Mouse (Mus musculus): ENCODE data around the gene Neurl1a.

Gene Neurl1a

DNA sequence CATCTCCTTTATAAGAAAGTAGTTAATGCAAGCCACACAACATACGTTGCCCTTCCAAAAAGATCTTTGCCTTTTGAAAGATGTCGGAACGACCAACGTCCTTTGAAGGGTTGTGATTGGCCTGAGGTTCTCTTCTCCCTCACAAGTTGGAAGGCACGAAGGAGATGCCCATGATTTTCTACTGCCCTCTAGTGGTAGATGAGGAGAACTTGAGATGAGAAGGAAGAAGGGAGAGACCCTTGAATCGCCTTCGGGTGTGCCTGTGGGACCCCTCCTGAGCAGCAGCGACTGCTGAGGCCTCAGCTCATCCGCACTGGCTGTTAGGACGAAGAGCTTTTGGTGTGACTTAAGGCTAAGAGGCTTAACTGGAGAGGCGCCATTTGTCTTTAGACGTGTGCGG lies 10.4 kb upstream of the Neurl1a start:
- no peak for DNase-seq (ENCODE audit: low spot score in 2 of 2)

DNA sequence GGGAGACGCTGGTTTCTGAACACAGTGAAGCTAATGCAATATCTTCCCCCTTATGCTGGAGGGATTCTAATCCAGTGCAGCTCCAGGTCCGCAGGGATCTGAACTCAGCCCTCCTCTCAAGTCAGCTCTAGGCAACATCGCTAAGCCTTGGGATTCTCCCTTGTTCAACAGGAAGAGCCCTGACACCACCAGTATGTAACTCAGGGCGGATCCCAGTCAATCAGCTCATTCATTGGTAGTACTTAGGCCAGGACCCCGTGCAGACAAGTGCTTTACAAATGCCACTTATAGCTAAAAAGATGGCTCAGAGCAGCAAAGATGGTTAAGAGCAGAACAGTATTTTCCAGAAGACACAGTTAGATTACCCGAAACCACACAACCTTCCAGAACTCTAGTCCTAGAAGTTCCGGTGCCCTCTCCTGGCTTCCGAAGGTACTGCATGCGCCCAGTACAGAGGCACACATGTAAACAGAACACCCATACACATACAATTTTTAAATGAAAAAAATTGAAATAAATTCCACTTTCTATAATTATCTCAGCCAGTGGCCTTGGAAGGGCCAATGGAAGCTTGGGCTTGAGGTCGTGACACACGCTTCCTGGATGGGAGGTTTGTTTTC lies 9.7 kb upstream of the Neurl1a start:
- peak; percentile 93 for DNase-seq (ENCODE audit: low spot score in 2 of 2)

DNA sequence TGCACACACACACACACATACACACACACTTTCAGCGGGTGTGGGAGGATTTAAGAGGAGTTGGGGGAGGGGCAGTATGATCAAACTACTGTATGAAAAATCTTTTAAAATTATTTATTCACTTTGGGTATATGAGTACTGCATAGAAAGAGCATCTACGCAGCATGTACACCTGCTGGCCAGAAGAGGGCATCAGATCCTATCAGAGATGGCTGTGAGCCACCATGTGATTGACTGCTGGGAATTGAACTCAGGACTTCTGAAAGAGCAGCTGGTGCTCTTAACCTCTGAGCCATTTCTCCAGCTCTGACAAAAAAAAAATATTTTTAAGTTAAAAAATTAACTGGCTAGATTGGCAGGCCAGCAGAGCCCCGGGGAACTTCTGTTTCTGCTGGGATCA lies 4.1 kb upstream of the Neurl1a start:
- DNase-seq (ENCODE audit: low spot score in 2 of 2) = no peak

DNA sequence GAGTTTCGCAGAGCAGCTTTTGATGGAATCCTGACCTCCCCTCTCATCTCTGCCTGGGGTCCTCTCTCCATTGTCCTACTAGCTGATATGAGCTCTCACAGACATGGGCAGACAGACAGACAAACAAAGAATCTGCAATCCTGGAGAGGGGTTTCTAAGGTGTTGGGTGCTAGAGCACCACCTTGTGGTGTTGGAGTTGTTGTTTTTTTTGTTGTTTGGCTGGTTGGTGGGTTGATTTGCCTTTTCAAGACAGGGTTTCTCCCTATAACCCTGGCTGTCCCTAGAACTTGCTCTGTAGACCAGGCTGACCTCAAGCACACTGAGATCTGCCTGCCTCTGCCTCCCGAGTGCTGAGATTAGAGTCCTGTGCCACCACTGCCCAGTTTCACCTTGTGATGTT lies 3.1 kb upstream of the Neurl1a start:
- DNase-seq (ENCODE audit: low spot score in 2 of 2) = no peak

- DNase-seq (ENCODE audit: low spot score in 2 of 2) = no peak
Measured at GRCm38 (mm10) chr19:47176916-47177505, 1.6 kb upstream of the Neurl1a start.

- peak in 1 of 2 experiments; percentile 59 for DNase-seq (ENCODE audit: low spot score in 2 of 2)
Measured at GRCm38 (mm10) chr19:47178001-47178400, 619 bp upstream of the Neurl1a start.

- DNase-seq (ENCODE audit: low spot score in 2 of 2) = peak; percentile 56 to 60
Measured at GRCm38 (mm10) chr19:47179272-47179809, 721 bp downstream of the Neurl1a start.

- no peak for DNase-seq (ENCODE audit: low spot score in 2 of 2)
Measured at GRCm38 (mm10) chr19:47180011-47180410, 1.4 kb downstream of the Neurl1a start.

DNA sequence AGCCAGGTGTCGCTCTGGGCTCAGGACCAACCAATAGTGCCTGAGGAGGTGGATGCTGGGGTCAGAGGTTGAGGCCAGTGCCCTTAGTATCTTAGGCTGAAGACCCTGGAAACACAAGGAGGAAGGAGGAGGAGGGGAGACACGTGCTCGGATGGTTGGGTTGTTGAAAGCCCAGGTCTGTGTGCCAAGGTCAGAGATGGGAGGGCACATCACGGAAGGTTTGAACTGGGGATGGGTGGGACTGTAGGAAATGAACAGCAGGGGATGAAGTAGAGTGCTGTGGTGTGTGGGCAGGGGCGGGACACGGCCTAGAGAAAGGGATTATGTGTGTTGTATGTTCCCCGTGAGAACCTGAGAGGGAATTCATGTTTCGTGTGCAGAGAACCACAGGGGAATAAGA lies 5.6 kb downstream of the Neurl1a start:
- no peak for DNase-seq (ENCODE audit: low spot score in 2 of 2)

DNA sequence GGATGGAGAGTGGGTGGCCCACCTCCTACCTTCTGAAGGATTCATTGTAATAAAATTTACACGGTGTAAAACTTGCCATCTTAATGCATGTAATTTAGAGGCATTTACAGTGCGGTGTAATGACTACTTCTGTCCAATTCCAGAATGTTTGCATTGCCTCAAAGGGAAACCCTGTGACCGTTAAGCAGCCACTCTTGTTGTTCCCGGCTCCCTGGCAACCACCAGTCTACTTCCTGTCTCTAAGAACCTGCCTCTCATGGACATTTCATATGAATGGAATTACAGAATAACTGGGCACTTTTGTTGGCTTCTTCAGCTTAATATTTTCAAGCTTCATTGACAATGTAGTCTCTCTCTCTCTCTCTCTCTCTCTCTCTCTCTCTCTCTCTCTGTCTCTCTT lies 6.1 kb downstream of the Neurl1a start:
- DNase-seq (ENCODE audit: low spot score in 2 of 2) = no peak

DNA sequence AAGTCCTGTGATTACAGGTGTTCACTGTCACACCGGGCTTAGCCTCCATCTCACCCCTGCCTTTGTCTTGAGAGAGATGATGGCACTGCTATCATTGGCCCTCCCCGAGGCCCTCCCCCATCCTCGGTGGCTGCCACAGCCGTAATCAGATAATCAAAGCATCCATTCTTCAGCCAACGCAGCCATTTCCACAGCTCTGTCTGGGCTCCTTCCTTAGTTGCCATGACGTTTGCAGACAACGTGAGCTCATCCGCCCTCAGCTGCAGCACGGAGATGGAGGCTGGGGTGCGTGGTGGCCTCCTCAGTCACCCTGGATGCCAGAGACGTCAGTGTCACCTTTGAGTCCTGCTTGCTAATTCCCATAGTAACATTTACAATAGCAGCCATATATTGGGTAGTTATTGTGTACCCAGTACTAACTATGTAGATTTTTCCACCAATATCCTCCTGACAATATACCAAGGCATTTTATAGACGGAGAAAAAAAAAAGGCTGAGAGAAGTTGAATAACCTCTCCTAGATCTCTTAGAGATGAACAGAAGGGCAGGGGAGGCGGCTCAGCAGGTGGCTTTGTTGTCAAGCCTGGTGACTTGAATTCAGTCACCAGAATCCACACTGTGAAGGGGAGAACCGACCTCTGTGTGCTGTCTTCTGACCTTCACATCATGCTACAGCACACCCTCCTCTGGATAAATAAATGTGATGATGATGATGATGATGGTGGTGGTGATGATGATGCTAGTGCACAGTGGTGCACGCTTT lies 8.1 kb downstream of the Neurl1a start:
- peak; percentile 48 to 58 for DNase-seq (ENCODE audit: low spot score in 2 of 2)

GRCm38 (mm10) chr19:47188515-47189128 lies 10.0 kb downstream of the Neurl1a start:
- DNase-seq (ENCODE audit: low spot score in 2 of 2) = no peak

DNA sequence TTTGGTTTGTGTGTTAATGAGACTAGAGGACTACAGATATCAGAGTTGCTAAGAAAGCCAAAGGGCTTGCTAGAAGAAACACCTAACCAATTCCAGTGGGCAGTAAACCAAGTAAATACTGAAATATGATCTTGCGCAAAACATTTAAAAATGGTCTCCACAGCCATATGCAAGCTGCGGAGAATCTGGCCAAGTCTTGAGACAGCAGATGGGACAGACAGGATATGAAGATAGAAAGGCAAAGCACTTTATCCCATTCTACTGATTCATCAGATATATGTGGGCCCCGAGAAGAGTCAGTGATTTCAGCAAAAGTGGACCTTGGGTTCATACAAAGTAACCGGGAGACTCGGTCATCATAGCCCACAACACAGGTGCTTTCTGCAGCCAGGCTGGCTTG lies 13.5 kb downstream of the Neurl1a start:
- DNase-seq (ENCODE audit: low spot score in 2 of 2) = no peak

DNA sequence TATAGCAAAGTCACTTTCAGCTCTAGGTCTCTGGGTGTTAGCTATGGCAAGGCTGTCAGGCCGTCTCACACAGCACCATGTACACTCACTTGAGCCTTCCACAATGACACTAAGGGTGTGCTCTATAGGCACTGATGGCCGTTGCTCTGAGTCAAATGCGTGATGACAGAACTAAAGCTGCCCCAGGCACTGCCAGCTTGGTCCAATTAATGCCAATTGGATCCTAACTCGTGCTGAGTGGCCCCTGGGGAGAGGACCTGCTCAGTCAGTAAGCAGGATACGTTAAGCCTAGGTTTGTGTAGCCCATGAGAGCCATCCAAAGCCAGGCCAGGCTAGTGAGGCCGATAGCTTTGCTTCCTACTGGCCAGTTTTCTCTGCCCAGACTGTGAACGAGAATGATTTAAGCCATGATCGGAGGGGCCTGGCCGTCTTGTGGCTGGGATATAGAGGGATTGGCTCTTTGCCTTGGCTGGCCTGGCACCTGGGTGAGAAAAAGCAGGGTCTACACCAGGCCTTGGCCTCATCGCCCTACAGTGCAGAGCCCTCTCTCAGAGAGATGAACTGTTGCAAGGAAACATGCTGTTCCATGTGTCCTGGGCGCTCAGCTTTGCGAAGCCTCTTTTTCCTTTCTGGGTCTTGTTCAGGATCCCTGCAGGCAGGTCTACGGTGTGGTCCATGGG lies 20.2 kb downstream of the Neurl1a start:
- no peak for DNase-seq (ENCODE audit: low spot score in 2 of 2)

- DNase-seq (ENCODE audit: low spot score in 2 of 2) = no peak
Measured at GRCm38 (mm10) chr19:47201972-47202371, 23.4 kb downstream of the Neurl1a start.

DNA sequence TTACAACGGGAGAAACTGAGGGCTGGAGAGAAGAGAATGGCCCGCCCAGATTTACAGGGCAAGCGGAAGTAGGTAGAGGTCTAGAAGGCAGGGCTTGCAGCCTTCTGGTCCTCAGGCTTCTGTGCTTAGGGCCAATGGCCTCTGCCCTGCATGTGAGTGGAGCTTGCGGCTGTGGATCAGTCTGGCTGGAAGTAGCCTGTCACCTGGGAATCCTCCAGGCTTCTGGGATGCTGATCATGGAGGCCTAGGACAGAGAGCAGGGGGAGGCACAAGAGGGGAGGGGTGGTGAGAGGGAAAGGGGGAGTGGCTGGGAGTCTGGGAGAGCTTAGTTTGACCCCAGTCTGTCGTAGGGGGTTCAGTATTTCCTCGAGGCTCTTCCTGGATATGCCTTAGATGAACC lies 23.8 kb downstream of the Neurl1a start:
- DNase-seq (ENCODE audit: low spot score in 2 of 2) = no peak

- no peak for DNase-seq (ENCODE audit: low spot score in 2 of 2)
Measured at GRCm38 (mm10) chr19:47203042-47203441, 24.4 kb downstream of the Neurl1a start.

DNA sequence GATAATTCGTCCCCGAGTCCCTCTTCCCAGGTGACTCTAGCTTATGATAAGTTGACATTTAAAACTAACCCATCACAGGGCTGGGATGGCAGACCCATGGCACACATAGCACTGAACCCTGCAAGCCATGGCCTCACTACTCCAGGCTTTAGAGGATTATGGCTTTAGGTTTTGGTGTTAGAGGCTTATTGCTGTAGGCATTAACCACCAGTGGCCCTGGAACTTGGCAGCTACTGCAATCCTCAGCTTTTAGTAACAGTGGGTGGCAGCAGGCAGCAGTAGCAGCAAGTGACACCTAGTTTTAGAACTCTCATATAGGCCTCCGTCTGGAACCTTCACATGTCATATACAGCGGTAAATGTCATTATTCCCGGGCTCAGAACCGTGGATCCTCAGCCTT lies 26.0 kb downstream of the Neurl1a start:
- peak; percentile 56 to 68 for DNase-seq (ENCODE audit: low spot score in 2 of 2)

DNA sequence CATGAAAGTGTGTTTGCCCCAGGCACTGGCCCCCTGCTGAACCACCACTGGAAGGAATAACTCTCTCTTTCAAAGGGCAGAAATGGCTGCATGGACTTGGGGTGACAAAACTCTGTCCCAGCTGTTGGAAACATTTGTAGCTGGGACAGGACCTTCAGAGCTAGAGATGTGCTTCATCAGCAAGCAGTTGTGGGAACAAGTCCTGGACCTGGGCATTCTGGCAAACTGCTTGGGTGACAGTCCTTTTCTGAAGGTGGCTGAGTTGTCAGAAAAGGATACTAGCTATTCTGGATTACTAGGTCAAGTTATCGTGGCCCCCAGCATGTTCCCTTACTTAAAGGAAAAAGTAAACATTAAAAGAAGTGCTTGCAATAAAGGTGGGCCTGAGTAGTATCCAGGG lies 27.5 kb downstream of the Neurl1a start:
- DNase-seq (ENCODE audit: low spot score in 2 of 2) = no peak

- DNase-seq (ENCODE audit: low spot score in 2 of 2) = no peak
Measured at GRCm38 (mm10) chr19:47210432-47210831, 31.8 kb downstream of the Neurl1a start.

GRCm38 (mm10) chr19:47211609-47212312 lies 33.1 kb downstream of the Neurl1a start:
- DNase-seq (ENCODE audit: low spot score in 2 of 2) = no peak
